Mouse (Mus musculus): ENCODE data around the gene Gm20388. TPM values are rescaled to one million over a fixed set of nuclear protein-coding genes. Genes with fewer than 3 reads are reported as not detected.

Gene Gm20388
- polyA plus RNA-seq, 1 experiment from 2014 or later: not detected

GRCm38 (mm10) chr8:123235520-123236497 is 3325.2 kb downstream of the Gm20388 start, which contains the start of gene Spata2l:
TSS of gene Spata2l (minus strand) at chr8:123236233.
- 1% methylated on average over 56 of the region's 57 CpGs for WGBS
- Histone ChIP-seq H3K9ac (ENCODE audit: low read length) (peak within 1 kb of the TSS; percentile 68), H3K4me1 (replicated peaks; ENCODE audit: control insufficient read depth, insufficient read depth) (peaks cover 6% of the 10 kb centered on the region), H3K36me3 (ENCODE audit: control insufficient read depth, insufficient read depth, low read length) (no peaks in the 10 kb centered on the region), H3K9me3 (ENCODE audit: control insufficient read depth, low read length) (no peaks in the 10 kb centered on the region), H3K27ac (replicated peaks) (0 out of 2 replicates have a peak within 1 kb of the TSS, but pooled peaks have one; percentile 8), H3K4me2 (replicated peaks; ENCODE audit: low read depth) (peak within 1 kb of the TSS; percentile 96), H3K27me3 (ENCODE audit: control insufficient read depth, insufficient read depth, low read length) (no peaks in the 10 kb centered on the region), H3K4me3 (ENCODE audit: low read depth, low read length) (peak within 1 kb of the TSS; percentile 68)
- DNase-seq (ENCODE audit: low spot score) (peak; percentile 92), ATAC-seq (ENCODE audit: low FRiP score, low TSS enrichment) (peak; percentile 89)
- TF ChIP-seq EP300 (optimal IDR thresholded peaks at IDR 0.05) (no peak), CTCF (IDR thresholded peaks at IDR 0.05; ENCODE audit: low read depth) (peak; percentile 59)

GRCm38 (mm10) chr8:123239398-123239797 is 3328.8 kb downstream of the Gm20388 start:
- Histone ChIP-seq H3K4me3 (ENCODE audit: low read depth, low read length) (no peak overlapping the region), H3K27me3 (ENCODE audit: control insufficient read depth, insufficient read depth, low read length) (no peaks in the 10 kb centered on the region), H3K9me3 (ENCODE audit: control insufficient read depth, low read length) (no peaks in the 10 kb centered on the region), H3K4me2 (replicated peaks; ENCODE audit: low read depth) (no peak overlapping the region), H3K27ac (replicated peaks) (no peak overlapping the region), H3K9ac (ENCODE audit: low read length) (no peak overlapping the region), H3K36me3 (ENCODE audit: control insufficient read depth, insufficient read depth, low read length) (peaks cover 7% of the 10 kb centered on the region), H3K4me1 (replicated peaks; ENCODE audit: control insufficient read depth, insufficient read depth) (peaks cover 6% of the 10 kb centered on the region)
- no peak for TF ChIP-seq EP300 (optimal IDR thresholded peaks at IDR 0.05)
- TF ChIP-seq CTCF (IDR thresholded peaks at IDR 0.05; ENCODE audit: low read depth): no peak
- DNase-seq (ENCODE audit: low spot score) (no peak), ATAC-seq (ENCODE audit: low FRiP score, low TSS enrichment) (no peak)
- 87% methylated on average over 10 of the region's 10 CpGs for WGBS

GRCm38 (mm10) chr8:123242107-123242923 is 3331.7 kb downstream of the Gm20388 start:
- no peaks in the 10 kb centered on the region for H3K27me3 ChIP-seq (ENCODE audit: control insufficient read depth, insufficient read depth, low read length)
- no peak for DNase-seq (ENCODE audit: low spot score)
- H3K36me3 ChIP-seq (ENCODE audit: control insufficient read depth, insufficient read depth, low read length): peaks cover 19% of the 10 kb centered on the region

GRCm38 (mm10) chr8:123243053-123243452 is 3332.4 kb downstream of the Gm20388 start:
- Histone ChIP-seq H3K9me3 (ENCODE audit: control insufficient read depth, low read length) (no peaks in the 10 kb centered on the region), H3K4me2 (replicated peaks; ENCODE audit: low read depth) (no peak overlapping the region), H3K36me3 (ENCODE audit: control insufficient read depth, insufficient read depth, low read length) (peaks cover 22% of the 10 kb centered on the region), H3K4me3 (ENCODE audit: low read depth, low read length) (no peak overlapping the region), H3K9ac (ENCODE audit: low read length) (no peak overlapping the region), H3K27me3 (ENCODE audit: control insufficient read depth, insufficient read depth, low read length) (no peaks in the 10 kb centered on the region), H3K4me1 (replicated peaks; ENCODE audit: control insufficient read depth, insufficient read depth) (no peaks in the 10 kb centered on the region), H3K27ac (replicated peaks) (no peak overlapping the region)
- WGBS: 68% methylated on average over 11 of the region's 11 CpGs
- TF ChIP-seq EP300 (optimal IDR thresholded peaks at IDR 0.05): no peak
- TF ChIP-seq CTCF (IDR thresholded peaks at IDR 0.05; ENCODE audit: low read depth): peak; percentile 45
- DNase-seq (ENCODE audit: low spot score) (no peak), ATAC-seq (ENCODE audit: low FRiP score, low TSS enrichment) (no peak)

More at GRCm38 (mm10) chr8:123242107-123242923, 3331.7 kb downstream of the Gm20388 start:
- no peak overlapping the region for H3K9ac ChIP-seq (ENCODE audit: low read length)
- no peak overlapping the region for H3K4me3 ChIP-seq (ENCODE audit: low read depth, low read length)
- TF ChIP-seq EP300 (optimal IDR thresholded peaks at IDR 0.05): no peak
- TF ChIP-seq CTCF (IDR thresholded peaks at IDR 0.05; ENCODE audit: low read depth): no peak
- H3K4me1 ChIP-seq (replicated peaks; ENCODE audit: control insufficient read depth, insufficient read depth): no peaks in the 10 kb centered on the region
- no peaks in the 10 kb centered on the region for H3K9me3 ChIP-seq (ENCODE audit: control insufficient read depth, low read length)
- H3K4me2 ChIP-seq (replicated peaks; ENCODE audit: low read depth): no peak overlapping the region
- H3K27ac ChIP-seq (replicated peaks): no peak overlapping the region
- ATAC-seq (ENCODE audit: low FRiP score, low TSS enrichment): no peak
- WGBS: 74% methylated on average over 7 of the region's 7 CpGs

- Histone ChIP-seq H3K4me2 (replicated peaks; ENCODE audit: low read depth) (no peak overlapping the region), H3K4me1 (replicated peaks; ENCODE audit: control insufficient read depth, insufficient read depth) (no peaks in the 10 kb centered on the region), H3K36me3 (ENCODE audit: control insufficient read depth, insufficient read depth, low read length) (peaks cover 22% of the 10 kb centered on the region), H3K27me3 (ENCODE audit: control insufficient read depth, insufficient read depth, low read length) (no peaks in the 10 kb centered on the region), H3K4me3 (ENCODE audit: low read depth, low read length) (no peak overlapping the region), H3K27ac (replicated peaks) (no peak overlapping the region), H3K9me3 (ENCODE audit: control insufficient read depth, low read length) (no peaks in the 10 kb centered on the region), H3K9ac (ENCODE audit: low read length) (no peak overlapping the region)
- WGBS: 85% methylated on average over 4 of the region's 4 CpGs
- ATAC-seq (ENCODE audit: low FRiP score, low TSS enrichment): no peak
- TF ChIP-seq EP300 (optimal IDR thresholded peaks at IDR 0.05): no peak
- TF ChIP-seq CTCF (IDR thresholded peaks at IDR 0.05; ENCODE audit: low read depth): no peak
- DNase-seq (ENCODE audit: low spot score): no peak
These were observed 3333.7 kb downstream of the Gm20388 start for GRCm38 (mm10) chr8:123244382-123244781.
